Mouse (Mus musculus) cerebellum, adult 2 months (tissue): ENCODE results near the gene Mat2b.

Experiments used
- CTCF ChIP-seq: fragments of 200-500 bp; IDR thresholded peaks from 2 replicates; pipeline ENCODE4 v1.5.1; 2011; ENCODE audit warnings: low read depth, mild to moderate bottlenecking, control low read depth, low read length, moderate library complexity, borderline replicate concordance; ENCODE audit not compliant: insufficient read depth
- POLR2A ChIP-seq: fragments of 200-500 bp; IDR thresholded peaks from 2 replicates; pipeline ENCODE4 v1.6.1; 2011; ENCODE audit warnings: low read length, control low read depth, borderline replicate concordance; ENCODE audit not compliant: insufficient read depth

- TF ChIP-seq CTCF (no peak), POLR2A (no peak)
These were observed 1.5 kb downstream of the Mat2b start for GRCm38 (mm10) chr11:40693366-40693951.
